Mouse (Mus musculus): Measurements from ENCODE around the gene Crbn.

DNA sequence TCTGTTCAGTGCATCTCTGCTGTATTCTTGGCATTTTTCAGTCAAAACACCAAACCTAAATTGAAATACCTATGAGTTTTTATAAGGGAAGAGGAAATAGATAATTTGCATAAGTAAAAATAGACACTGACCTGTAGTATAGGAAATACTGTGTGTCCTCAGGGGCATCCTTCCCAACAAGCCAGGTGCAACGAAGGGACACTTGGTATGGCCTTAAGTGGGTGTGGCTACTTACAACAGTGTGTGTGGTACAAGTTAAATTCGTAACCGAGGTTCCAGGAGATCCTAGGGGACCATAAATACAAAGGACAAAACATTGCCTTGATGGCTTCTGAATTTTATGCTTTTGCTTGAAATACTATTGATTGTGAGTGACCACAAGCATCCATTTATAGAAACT lies 61.6 kb downstream of the Crbn start:
- TF ChIP-seq CTCF (IDR thresholded peaks at IDR 0.05; ENCODE audit: control insufficient read depth, insufficient read depth, insufficient replicate concordance, low read depth, low read length) (no peak), POLR2A (IDR thresholded peaks at IDR 0.05; ENCODE audit: control insufficient read depth, low read depth, low read length) (no peak)
